Mouse (Mus musculus): ENCODE data around the gene B4galnt1. TPM values are rescaled to one million over a fixed set of nuclear protein-coding genes. Genes with fewer than 3 reads are reported as not detected.

B4galnt1 gene
- total and polyA plus RNA-seq, 3 experiments, result 24.6 to 66.0 (median 65.8) TPM

DNA sequence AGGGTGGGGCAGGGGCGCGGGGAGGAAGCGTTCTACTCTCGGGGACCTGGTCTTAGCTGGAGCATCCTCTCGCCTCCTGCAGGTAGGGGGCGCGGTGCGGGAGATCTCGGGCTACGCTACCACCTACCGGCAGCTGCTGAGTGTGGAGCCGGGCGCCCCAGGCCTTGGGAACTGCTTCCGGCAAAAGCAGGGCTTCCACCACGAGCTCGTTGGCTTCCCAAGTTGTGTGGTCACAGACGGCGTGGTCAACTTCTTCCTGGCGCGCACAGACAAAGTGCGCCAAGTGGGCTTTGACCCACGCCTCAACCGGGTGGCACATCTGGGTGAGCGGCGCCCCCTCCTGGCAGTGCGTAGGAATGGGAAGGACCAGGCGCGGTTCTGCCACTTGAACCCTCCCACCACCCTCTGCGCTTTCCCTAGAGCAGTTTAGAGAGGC is 5.8 kb downstream of the B4galnt1 start:
- DNase-seq (ENCODE audit: low read depth, low spot score), result peak; percentile 22
- Histone ChIP-seq H3K9me3 (replicated peaks; ENCODE audit: insufficient read depth, low read length) (no peaks in the 10 kb centered on the region), H3K27ac (ENCODE audit: control insufficient read depth, low read depth, low read length) (no peak overlapping the region), H3K36me3 (ENCODE audit: control insufficient read depth in 1 of 2, insufficient read depth in 2 of 2, low read length in 2 of 2) (peaks cover 0 to 3% of the 10 kb centered on the region in 2 experiments; a peak in 2 of 4 replicates), H3K79me2 (ENCODE audit: control insufficient read depth, insufficient read depth, low read length, poor library complexity) (peaks cover 14% of the 10 kb centered on the region), H3K27me3 (ENCODE audit: control insufficient read depth in 1 of 2, insufficient read depth in 2 of 2, low read length in 2 of 2) (no peaks in the 10 kb centered on the region), H3K4me1 (ENCODE audit: control insufficient read depth in 1 of 2, insufficient read depth in 2 of 2, low read length in 2 of 2) (peaks cover 0 to 3% of the 10 kb centered on the region in 2 experiments; a peak in 1 of 4 replicates), H3K9ac (ENCODE audit: control insufficient read depth, low read depth, low read length, poor library complexity, severe bottlenecking) (no peak overlapping the region), H3K4me3 (ENCODE audit: control insufficient read depth in 1 of 2, insufficient read depth in 1 of 2, low read depth in 2 of 2, low read length in 2 of 2) (no peak overlapping the region)
- peak; percentile 43 for TF ChIP-seq SMC3 (IDR thresholded peaks at IDR 0.05; ENCODE audit: low read depth, low read length)
- no peak for TF ChIP-seq TCF12 (IDR thresholded peaks at IDR 0.05; ENCODE audit: low read depth, low read length)
- TF ChIP-seq NRF1 (IDR thresholded peaks at IDR 0.05; ENCODE audit: insufficient read depth, low read depth, low read length, poor library complexity, severe bottlenecking), result no peak
- no peak for TF ChIP-seq ZNF384 (IDR thresholded peaks at IDR 0.05; ENCODE audit: low read depth, low read length)
- no peak for TF ChIP-seq CHD1 (IDR thresholded peaks at IDR 0.05; ENCODE audit: low read depth, low read length)
- TF ChIP-seq ZKSCAN1 (IDR thresholded peaks at IDR 0.05; ENCODE audit: low read depth, low read length), result no peak
- no peak for TF ChIP-seq MYC (IDR thresholded peaks at IDR 0.05; ENCODE audit: low read depth, low read length)
- peak; percentile 48 to 74 (median 62); a peak in 5 of 6 replicates for TF ChIP-seq CTCF (IDR thresholded peaks at IDR 0.05 in 2 of 3, conservative IDR thresholded peaks at IDR 0.05 in 1 of 3; ENCODE audit: control insufficient read depth in 1 of 3, insufficient read depth in 1 of 3, low read depth in 2 of 3, low read length in 3 of 3, poor library complexity in 1 of 3, severe bottlenecking in 1 of 3)
- TF ChIP-seq ZMIZ1 (IDR thresholded peaks at IDR 0.05; ENCODE audit: low read depth, low read length), result no peak
- TF ChIP-seq ELF1 (IDR thresholded peaks at IDR 0.05; ENCODE audit: low read depth, low read length), result no peak
- TF ChIP-seq RAD21 (IDR thresholded peaks at IDR 0.05; ENCODE audit: low read depth, low read length), result peak; percentile 38
- TF ChIP-seq MYB (IDR thresholded peaks at IDR 0.05; ENCODE audit: low read depth, low read length), result no peak
- TF ChIP-seq ZC3H11A (IDR thresholded peaks at IDR 0.05; ENCODE audit: low read depth, low read length), result 0 out of 2 replicates have a peak, but pooled peaks have one; percentile 16
- TF ChIP-seq MXI1 (IDR thresholded peaks at IDR 0.05; ENCODE audit: low read depth, low read length), result no peak

DNA sequence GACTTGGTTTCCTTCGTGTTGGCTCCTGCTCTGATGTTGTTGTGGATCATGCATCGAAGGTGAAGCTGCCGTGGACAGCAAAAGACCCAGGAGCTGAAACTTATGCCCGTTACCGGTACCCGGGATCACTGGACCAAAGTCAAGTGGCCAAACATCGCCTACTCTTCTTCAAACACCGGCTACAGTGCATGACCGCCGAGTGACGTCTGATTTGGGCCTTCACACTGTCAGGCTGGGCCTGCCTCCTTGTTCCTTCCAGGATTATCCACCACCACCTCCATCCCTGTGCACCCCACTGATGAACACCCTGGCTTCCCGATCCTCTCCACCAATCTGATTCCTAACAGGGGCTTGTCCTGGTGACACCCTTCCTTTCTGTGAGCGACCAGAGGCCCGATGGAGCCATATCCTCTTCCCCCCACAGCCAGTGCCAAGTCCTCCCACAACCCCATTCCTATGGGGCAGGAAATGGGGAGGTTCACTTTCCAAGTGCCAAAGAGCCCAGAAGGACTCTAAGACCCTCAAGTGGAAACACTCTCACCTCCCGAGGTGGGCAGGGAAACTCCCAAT is 6.7 kb downstream of the B4galnt1 start:
- no peak for DNase-seq (ENCODE audit: low read depth, low spot score)
- no peaks in the 10 kb centered on the region for H3K9me3 ChIP-seq (replicated peaks; ENCODE audit: insufficient read depth, low read length)
- no peak overlapping the region for H3K4me3 ChIP-seq (ENCODE audit: control insufficient read depth in 1 of 2, insufficient read depth in 1 of 2, low read depth in 2 of 2, low read length in 2 of 2)
- H3K79me2 ChIP-seq (ENCODE audit: control insufficient read depth, insufficient read depth, low read length, poor library complexity), result peaks cover 5% of the 10 kb centered on the region
- no peak overlapping the region for H3K9ac ChIP-seq (ENCODE audit: control insufficient read depth, low read depth, low read length, poor library complexity, severe bottlenecking)
- peaks cover 0 to 3% of the 10 kb centered on the region in 2 experiments; a peak in 2 of 4 replicates for H3K36me3 ChIP-seq (ENCODE audit: control insufficient read depth in 1 of 2, insufficient read depth in 2 of 2, low read length in 2 of 2)
- peaks cover 0 to 3% of the 10 kb centered on the region in 2 experiments; a peak in 1 of 4 replicates for H3K4me1 ChIP-seq (ENCODE audit: control insufficient read depth in 1 of 2, insufficient read depth in 2 of 2, low read length in 2 of 2)
- no peak for TF ChIP-seq TBP (IDR thresholded peaks at IDR 0.05; ENCODE audit: low read depth, low read length)
- no peak for TF ChIP-seq POLR2A (IDR thresholded peaks at IDR 0.05; ENCODE audit: control insufficient read depth in 1 of 2, insufficient read depth in 1 of 2, low read depth in 1 of 2, low read length in 2 of 2, poor library complexity in 1 of 2)
- TF ChIP-seq ZKSCAN1 (IDR thresholded peaks at IDR 0.05; ENCODE audit: low read depth, low read length), result no peak
- TF ChIP-seq GATA1 (IDR thresholded peaks at IDR 0.05; ENCODE audit: low read depth, low read length), result no peak
- no peak for TF ChIP-seq KAT2A (conservative IDR thresholded peaks at IDR 0.05; ENCODE audit: low read depth, low read length)
- no peak for TF ChIP-seq MXI1 (IDR thresholded peaks at IDR 0.05; ENCODE audit: low read depth, low read length)
- no peak for TF ChIP-seq ZMIZ1 (IDR thresholded peaks at IDR 0.05; ENCODE audit: low read depth, low read length)
- TF ChIP-seq TCF12 (IDR thresholded peaks at IDR 0.05; ENCODE audit: low read depth, low read length), result no peak
- TF ChIP-seq GABPA (IDR thresholded peaks at IDR 0.05; ENCODE audit: low read depth, low read length), result no peak
- no peaks in the 10 kb centered on the region for H3K27me3 ChIP-seq (ENCODE audit: control insufficient read depth in 1 of 2, insufficient read depth in 2 of 2, low read length in 2 of 2)
- H3K27ac ChIP-seq (ENCODE audit: control insufficient read depth, low read depth, low read length), result no peak overlapping the region

Data from MEL (cell line).